ENCODE assay signal across 8 mouse cellular contexts in the genomic region with DNA sequence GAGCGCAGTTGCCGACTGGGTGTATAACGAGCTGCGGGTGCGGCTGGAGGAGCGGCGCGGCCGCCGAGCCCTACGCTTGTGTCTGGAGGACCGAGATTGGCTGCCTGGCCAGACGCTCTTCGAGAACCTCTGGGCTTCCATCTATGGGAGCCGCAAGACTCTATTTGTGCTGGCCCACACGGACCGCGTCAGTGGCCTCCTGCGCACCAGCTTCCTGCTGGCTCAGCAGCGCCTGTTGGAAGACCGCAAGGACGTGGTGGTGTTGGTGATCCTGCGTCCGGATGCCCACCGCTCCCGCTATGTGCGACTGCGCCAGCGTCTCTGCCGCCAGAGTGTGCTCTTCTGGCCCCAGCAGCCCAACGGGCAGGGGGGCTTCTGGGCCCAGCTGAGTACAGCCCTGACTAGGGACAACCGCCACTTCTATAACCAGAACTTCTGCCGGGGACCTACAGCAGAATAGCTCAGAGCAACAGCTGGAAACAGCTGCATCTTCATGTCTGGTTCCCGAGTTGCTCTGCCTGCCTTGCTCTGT. TPM values are rescaled to one million over a fixed set of nuclear protein-coding genes. Genes with fewer than 3 reads are reported as not detected.
DNase-seq lines count a peak whose midpoint lies in the region; ATAC-seq lines count a peak whose summit lies in the region.

No protein-coding gene starts in this region.

- no peak overlapping the region for H3K9ac ChIP-seq in liver, embryonic 11.5 days (ENCODE audit: low read depth, low read length)
- peak overlapping the region; percentile 50 for H3K9ac ChIP-seq in neural tube, embryonic 11.5 days (ENCODE audit: low read length)

- no peaks in the 10 kb centered on the region for H3K36me3 ChIP-seq in liver, embryonic 11.5 days (ENCODE audit: control insufficient read depth, insufficient read depth, low read length)
- no peaks in the 10 kb centered on the region for H3K36me3 ChIP-seq in neural tube, embryonic 11.5 days (ENCODE audit: control insufficient read depth, insufficient read depth, low read length)

- peaks cover 21% of the 10 kb centered on the region for H3K4me1 ChIP-seq in liver, embryonic 11.5 days (replicated peaks; ENCODE audit: control insufficient read depth, insufficient read depth, low read length)
- H3K4me1 ChIP-seq in neural tube, embryonic 11.5 days (ENCODE audit: control insufficient read depth, insufficient read depth, low read length) = peaks cover 4% of the 10 kb centered on the region; the same call in 1 of the 2 replicates

- H3K4me2 ChIP-seq in liver, embryonic 11.5 days = peak overlapping the region; percentile 68
- H3K4me2 ChIP-seq in neural tube, embryonic 11.5 days (ENCODE audit: low read depth) = peak overlapping the region; percentile 49

- DNase-seq in adrenal gland, adult 2 months = peak; percentile 48
- no peak for DNase-seq in adrenal gland, postnatal 4 days (ENCODE audit: low spot score in 2 of 2)
- DNase-seq in thymus, postnatal 4 days = peak; percentile 38
- no peak for DNase-seq in thymus, postnatal 14 days
- no peak for DNase-seq in liver, embryonic 11.5 days (ENCODE audit: low spot score)
- peak; percentile 68 for DNase-seq in neural tube, embryonic 11.5 days (ENCODE audit: low spot score)
- no peak for DNase-seq in spleen, postnatal 36 days (ENCODE audit: low spot score in 2 of 2)

- peak overlapping the region; percentile 37 for H3K4me3 ChIP-seq in liver, embryonic 11.5 days (ENCODE audit: low read depth, low read length)
- peak overlapping the region; percentile 29 for H3K4me3 ChIP-seq in neural tube, embryonic 11.5 days (ENCODE audit: low read depth, low read length)

- peaks cover 35% of the 10 kb centered on the region for H3K27me3 ChIP-seq in liver, embryonic 11.5 days (replicated peaks; ENCODE audit: control insufficient read depth, insufficient read depth, low read length)
- H3K27me3 ChIP-seq in neural tube, embryonic 11.5 days (ENCODE audit: control insufficient read depth, insufficient read depth, low read length) = no peaks in the 10 kb centered on the region

- peak; percentile 42 to 67 for ATAC-seq in hematopoietic stem cell, adult 5-6 weeks (replicated peaks in 1 of 2; ENCODE audit: insufficient read depth in 1 of 2, low FRiP score in 2 of 2, low TSS enrichment in 1 of 2, low read depth in 1 of 2, poor library complexity in 2 of 2, severe bottlenecking in 2 of 2)
- ATAC-seq in liver, embryonic 11.5 days (replicated peaks; ENCODE audit: low FRiP score) = peak; percentile 25
- ATAC-seq in neural tube, embryonic 11.5 days (ENCODE audit: insufficient read depth, low FRiP score, low TSS enrichment) = peak; percentile 58

- H3K9me3 ChIP-seq in liver, embryonic 11.5 days (ENCODE audit: control insufficient read depth, low read length) = no peaks in the 10 kb centered on the region
- no peaks in the 10 kb centered on the region for H3K9me3 ChIP-seq in neural tube, embryonic 11.5 days (ENCODE audit: control insufficient read depth, low read length)

- H3K27ac ChIP-seq in liver, embryonic 11.5 days (ENCODE audit: low read depth, low read length) = no peak overlapping the region
- H3K27ac ChIP-seq in neural tube, embryonic 11.5 days (ENCODE audit: low read depth, low read length) = no peak overlapping the region

- 4% methylated on average over 34 of the region's 34 CpGs for WGBS in liver, embryonic 11.5 days
- 4% methylated on average over 34 of the region's 34 CpGs for WGBS in neural tube, embryonic 11.5 days

RNA-seq across cellular contexts. Expression of gene Tlr9, which starts 3.8 kb away (rescaled TPM):
- total RNA-seq in adrenal gland, adult 2 months (2021) = 1 to 10 TPM in 1 of 2 experiments, under 1 TPM in 1; 0.84 to 1.4 TPM
- 2.5 and 2.7 TPM in 2 replicates for polyA plus RNA-seq in adrenal gland, adult 2 months (2012; rRNA removed)
- 1 to 10 TPM; 1.4 to 1.6 TPM for total RNA-seq in adrenal gland, postnatal 4 days (2021)
- total RNA-seq in hematopoietic stem cell, adult 5-6 weeks (2017) = 0.84 and 1.4 TPM in 2 replicates
- not detected in 2 replicates for polyA plus RNA-seq in liver, embryonic 11.5 days (2014; fragmentation: Nextera tagmentation; extraction: Ambion mirVana)
- 0.07 TPM in 1 of 2 replicates, not detected in the other for polyA plus RNA-seq in neural tube, embryonic 11.5 days (2014; fragmentation: Nextera tagmentation; extraction: Ambion mirVana)

RNA-seq across cellular contexts. Expression of gene Alas1, which starts 22.2 kb away (rescaled TPM):
- 1,000 to 10,000 TPM; 1,496 to 1,691 TPM for total RNA-seq in adrenal gland, adult 2 months (2021)
- polyA plus RNA-seq in adrenal gland, adult 2 months (2012; rRNA removed) = 1,137 and 1,435 TPM in 2 replicates
- total RNA-seq in adrenal gland, postnatal 4 days (2021) = 100 to 1,000 TPM; 676 to 715 TPM
- 72.1 and 85.4 TPM in 2 replicates for total RNA-seq in hematopoietic stem cell, adult 5-6 weeks (2017)
- 57.4 and 67.9 TPM in 2 replicates for polyA plus RNA-seq in liver, embryonic 11.5 days (2014; fragmentation: Nextera tagmentation; extraction: Ambion mirVana)
- 89.5 and 89.8 TPM in 2 replicates for polyA plus RNA-seq in neural tube, embryonic 11.5 days (2014; fragmentation: Nextera tagmentation; extraction: Ambion mirVana)

RNA-seq across cellular contexts. Expression of gene Twf2, which starts 23.3 kb away (rescaled TPM):
- total RNA-seq in adrenal gland, adult 2 months (2021) = 100 to 1,000 TPM in 1 of 2 experiments, 10 to 100 TPM in 1; 75.8 to 128 TPM
- 121 and 125 TPM in 2 replicates for polyA plus RNA-seq in adrenal gland, adult 2 months (2012; rRNA removed)
- 10 to 100 TPM; 62.5 to 63.9 TPM for total RNA-seq in adrenal gland, postnatal 4 days (2021)
- 34.2 and 64.2 TPM in 2 replicates for total RNA-seq in hematopoietic stem cell, adult 5-6 weeks (2017)
- polyA plus RNA-seq in liver, embryonic 11.5 days (2014; fragmentation: Nextera tagmentation; extraction: Ambion mirVana) = 58.4 and 61.1 TPM in 2 replicates
- polyA plus RNA-seq in neural tube, embryonic 11.5 days (2014; fragmentation: Nextera tagmentation; extraction: Ambion mirVana) = 62.1 and 63.9 TPM in 2 replicates

RNA-seq across cellular contexts. Expression of gene Ppm1m, which starts 26.7 kb away (rescaled TPM):
- 100 to 1,000 TPM in 1 of 2 experiments, 10 to 100 TPM in 1; 84.6 to 135 TPM for total RNA-seq in adrenal gland, adult 2 months (2021)
- polyA plus RNA-seq in adrenal gland, adult 2 months (2012; rRNA removed) = 216 and 273 TPM in 2 replicates
- 10 to 100 TPM; 76.7 to 77.5 TPM for total RNA-seq in adrenal gland, postnatal 4 days (2021)
- total RNA-seq in hematopoietic stem cell, adult 5-6 weeks (2017) = 12.0 and 19.9 TPM in 2 replicates
- polyA plus RNA-seq in liver, embryonic 11.5 days (2014; fragmentation: Nextera tagmentation; extraction: Ambion mirVana) = 25.3 and 26.9 TPM in 2 replicates
- 30.3 and 33.4 TPM in 2 replicates for polyA plus RNA-seq in neural tube, embryonic 11.5 days (2014; fragmentation: Nextera tagmentation; extraction: Ambion mirVana)

RNA-seq across cellular contexts. Expression of gene Poc1a, which starts 54.6 kb away (rescaled TPM):
- total RNA-seq in adrenal gland, adult 2 months (2021) = 1 to 10 TPM; 3.4 to 5.4 TPM
- 5.4 and 7.1 TPM in 2 replicates for polyA plus RNA-seq in adrenal gland, adult 2 months (2012; rRNA removed)
- 10 to 100 TPM; 11.3 to 11.6 TPM for total RNA-seq in adrenal gland, postnatal 4 days (2021)
- total RNA-seq in hematopoietic stem cell, adult 5-6 weeks (2017) = 13.9 and 14.8 TPM in 2 replicates
- 36.6 and 39.0 TPM in 2 replicates for polyA plus RNA-seq in liver, embryonic 11.5 days (2014; fragmentation: Nextera tagmentation; extraction: Ambion mirVana)
- 23.7 and 26.6 TPM in 2 replicates for polyA plus RNA-seq in neural tube, embryonic 11.5 days (2014; fragmentation: Nextera tagmentation; extraction: Ambion mirVana)

Comparison
In these comparisons a context has a peak if more than half of its experiments do, and no peak if none do; other contexts are left out.
1. DNase-seq: peak in adrenal gland, adult 2 months (single experiment), thymus, postnatal 4 days (single experiment) and neural tube, embryonic 11.5 days (single experiment); none in adrenal gland, postnatal 4 days (0 of 2), thymus, postnatal 14 days (single experiment), liver, embryonic 11.5 days (single experiment) and spleen, postnatal 36 days (0 of 2).
2. Peak in every context shown above with its lines, with median percentiles within 50 percentile points of each other: ATAC-seq.